Mouse (Mus musculus): ENCODE measurements around the gene Btbd9.

DNA sequence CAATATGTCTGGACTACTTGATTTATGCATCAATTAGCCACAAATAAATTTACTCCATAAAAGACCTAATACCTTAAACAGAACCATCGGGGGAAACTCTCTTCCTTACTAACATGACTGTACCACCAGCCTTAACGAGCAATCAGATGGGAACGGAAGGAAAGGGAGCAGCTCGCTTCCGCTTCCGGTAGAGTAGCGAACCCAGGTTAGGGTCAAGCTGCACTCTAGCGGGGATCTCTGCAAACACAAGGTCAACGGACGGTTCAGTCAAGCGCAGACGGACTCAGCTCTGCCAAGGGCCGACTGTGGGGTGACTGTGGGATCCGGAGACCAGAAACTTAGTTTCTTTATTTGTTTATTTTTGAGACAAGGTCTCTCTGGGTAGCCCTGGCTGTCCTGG is 25.9 kb upstream of the Btbd9 start:
- TF ChIP-seq ZC3H11A (IDR thresholded peaks at IDR 0.05; ENCODE audit: low read depth, low read length): no peak
- TF ChIP-seq KAT2A (conservative IDR thresholded peaks at IDR 0.05; ENCODE audit: low read depth, low read length): no peak
- TF ChIP-seq BHLHE40 (IDR thresholded peaks at IDR 0.05; ENCODE audit: borderline replicate concordance, low read depth, low read length): no peak
- no peak for TF ChIP-seq POLR2A (IDR thresholded peaks at IDR 0.05; ENCODE audit: control insufficient read depth in 1 of 2, insufficient read depth in 1 of 2, low read depth in 1 of 2, low read length in 2 of 2, poor library complexity in 1 of 2)
- no peak for TF ChIP-seq CTCF (IDR thresholded peaks at IDR 0.05 in 2 of 3, conservative IDR thresholded peaks at IDR 0.05 in 1 of 3; ENCODE audit: control insufficient read depth in 1 of 3, insufficient read depth in 1 of 3, low read depth in 2 of 3, low read length in 3 of 3, poor library complexity in 1 of 3, severe bottlenecking in 1 of 3)

Data from MEL (cell line).